Mouse (Mus musculus) midbrain, embryonic 14.5 days (tissue): ENCODE data around the gene Poll. TPM values are rescaled to one million over a fixed set of nuclear protein-coding genes. Genes with fewer than 3 reads are reported as not detected.

Experiments
- ATAC-seq: fragments of 200-750 bp; cut with Nextera tagmentation; 2 replicates; pipeline ENCODE4 v1.8.0; 2017; ENCODE audit warnings: moderate number of reproducible peaks, moderate library complexity; ENCODE audit not compliant: low FRiP score, low TSS enrichment
- DNase-seq: peaks from one replicate; pipeline ENCODE4 v3.0.0-alpha.2; 2015
- H3K27ac ChIP-seq: fragments of 300-500 bp; sonication (generic); replicated peaks from 2 replicates; pipeline ENCODE4 v1.5.1; 2014; ENCODE audit warnings: mild to moderate bottlenecking, low read depth, low read length, moderate library complexity
- H3K27me3 ChIP-seq: fragments of 300-500 bp; sonication (generic); 2 replicates; pipeline ENCODE4 v1.6.1; 2014; ENCODE audit warnings: low read length, control low read depth, mixed read lengths; ENCODE audit not compliant: control insufficient read depth, insufficient read depth
- H3K36me3 ChIP-seq: fragments of 300-500 bp; sonication (generic); 2 replicates; pipeline ENCODE4 v1.6.1; 2014; ENCODE audit warnings: low read length, control low read depth; ENCODE audit not compliant: control insufficient read depth, insufficient read depth
- H3K4me1 ChIP-seq: fragments of 300-500 bp; sonication (generic); 2 replicates; pipeline ENCODE4 v1.6.1; 2014; ENCODE audit warnings: mild to moderate bottlenecking, antibody characterized with exemption, low read length, control low read depth; ENCODE audit not compliant: control insufficient read depth, insufficient read depth
- H3K4me2 ChIP-seq: fragments of 300-500 bp; sonication (generic); 2 replicates; pipeline ENCODE4 v1.6.1; 2014; ENCODE audit warnings: mild to moderate bottlenecking, low read length, moderate library complexity
- H3K4me3 ChIP-seq: fragments of 300-500 bp; sonication (generic); replicated peaks from 2 replicates; pipeline ENCODE4 v1.5.1; 2014; ENCODE audit warnings: low read depth, low read length
- H3K9ac ChIP-seq: fragments of 300-500 bp; sonication (generic); replicated peaks from 2 replicates; pipeline ENCODE4 v1.6.1; 2014; ENCODE audit warnings: mild to moderate bottlenecking, low read length, moderate library complexity
- H3K9me3 ChIP-seq: fragments of 300-500 bp; sonication (generic); 2 replicates; pipeline ENCODE4 v1.6.1; 2016; ENCODE audit warnings: low read length, control low read depth, mixed read lengths; ENCODE audit not compliant: control insufficient read depth
- WGBS: fragments of 180-500 bp; shearing (Covaris S2); extraction: QIAGEN DNeasy Blood & Tissue Kit; methylation state at CpG from one replicate; pipeline ENCODE4 v1.1.7; 2014; 5-methylcytosine and 5-hydroxymethylcytosine counted together
- polyA plus RNA-seq: library from polyadenylated mRNA; unstranded; fragments of >200 nt; fragmentation: Nextera tagmentation; extraction: Ambion mirVana; gene quantifications from 2 replicates; pipeline ENCODE4 v1.2.1, GENCODE M21; 2014

Poll gene
- polyA plus RNA-seq: 11.9 and 14.2 TPM in 2 replicates

- H3K36me3 ChIP-seq: no peaks in the 10 kb centered on the region
- H3K4me2 ChIP-seq: peak within 1 kb of the TSS; percentile 99
- ATAC-seq (peak; percentile 77), DNase-seq (peak; percentile 92)
- peak within 1 kb of the TSS; percentile 70 for H3K4me3 ChIP-seq
- peaks cover 21% of the 10 kb centered on the region for H3K27me3 ChIP-seq
- 0 out of 2 replicates have a peak, but pooled peaks cover 4% of the 10 kb centered on the region for H3K4me1 ChIP-seq
- peak within 1 kb of the TSS; percentile 80 for H3K9ac ChIP-seq
- no peaks in the 10 kb centered on the region for H3K9me3 ChIP-seq
- H3K27ac ChIP-seq: peak within 1 kb of the TSS; percentile 71
- under 1% methylated on average over 35 of the region's 35 CpGs for WGBS
Observed at GRCm38 (mm10) chr19:45560153-45560890, at the start of gene Poll, which contains the start of gene Gm17018. Poll (minus strand) TSS chr19:45560531. Gm17018 (plus strand) TSS chr19:45560615.

GRCm38 (mm10) chr19:45608648-45609339 lies 48.5 kb upstream of the Poll start:
- no peak for ATAC-seq
- H3K4me1 ChIP-seq: 0 out of 2 replicates have a peak, but pooled peaks cover 2% of the 10 kb centered on the region

GRCm38 (mm10) chr19:45607479-45607878 lies 47.1 kb upstream of the Poll start:
- 20% methylated on average over 7 of the region's 7 CpGs for WGBS
- peak overlapping the region; percentile 26; the same call in 1 of the 2 replicates for H3K27ac ChIP-seq
- H3K4me2 ChIP-seq: no peak overlapping the region
- H3K9ac ChIP-seq: no peak overlapping the region
- H3K9me3 ChIP-seq: no peaks in the 10 kb centered on the region
- no peak overlapping the region for H3K4me3 ChIP-seq
- ATAC-seq: no peak
- DNase-seq: peak; percentile 35
- H3K36me3 ChIP-seq: no peaks in the 10 kb centered on the region
- H3K4me1 ChIP-seq: 0 out of 2 replicates have a peak, but pooled peaks cover 2% of the 10 kb centered on the region
- H3K27me3 ChIP-seq: no peaks in the 10 kb centered on the region

More at GRCm38 (mm10) chr19:45608648-45609339, 48.5 kb upstream of the Poll start:
- Histone ChIP-seq H3K9me3 (no peaks in the 10 kb centered on the region), H3K27ac (no peak overlapping the region), H3K36me3 (no peaks in the 10 kb centered on the region), H3K4me3 (no peak overlapping the region), H3K4me2 (no peak overlapping the region), H3K9ac (no peak overlapping the region), H3K27me3 (no peaks in the 10 kb centered on the region)
- WGBS: 83% methylated on average over 13 of the region's 13 CpGs
- DNase-seq: no peak

GRCm38 (mm10) chr19:45606701-45607100 lies 46.4 kb upstream of the Poll start:
- no peak for DNase-seq
- H3K4me1 ChIP-seq: 0 out of 2 replicates have a peak, but pooled peaks cover 2% of the 10 kb centered on the region
- no peak overlapping the region for H3K4me3 ChIP-seq
- H3K9ac ChIP-seq: no peak overlapping the region
- no peak overlapping the region for H3K4me2 ChIP-seq
- no peak overlapping the region for H3K27ac ChIP-seq
- H3K27me3 ChIP-seq: no peaks in the 10 kb centered on the region
- no peak for ATAC-seq
- H3K9me3 ChIP-seq: no peaks in the 10 kb centered on the region
- 0 out of 2 replicates have a peak, but pooled peaks cover 5% of the 10 kb centered on the region for H3K36me3 ChIP-seq
- whole genome bisulfite sequencing: 82% methylated on average over 4 of the region's 4 CpGs

- ATAC-seq (no peak), DNase-seq (no peak)
- H3K27me3 ChIP-seq: no peaks in the 10 kb centered on the region
- H3K27ac ChIP-seq: no peak overlapping the region
- H3K9ac ChIP-seq: no peak overlapping the region
- H3K9me3 ChIP-seq: no peaks in the 10 kb centered on the region
- no peak overlapping the region for H3K4me2 ChIP-seq
- H3K4me1 ChIP-seq: 0 out of 2 replicates have a peak, but pooled peaks cover 2% of the 10 kb centered on the region
- H3K36me3 ChIP-seq: 0 out of 2 replicates have a peak, but pooled peaks cover 5% of the 10 kb centered on the region
- H3K4me3 ChIP-seq: no peak overlapping the region
- WGBS: 89% methylated on average over 5 of the region's 5 CpGs
Observed at GRCm38 (mm10) chr19:45602606-45603005, 42.3 kb upstream of the Poll start.

- Histone ChIP-seq H3K27me3 (no peaks in the 10 kb centered on the region), H3K9ac (no peak overlapping the region), H3K27ac (no peak overlapping the region), H3K4me1 (peaks cover 10% of the 10 kb centered on the region), H3K9me3 (no peaks in the 10 kb centered on the region), H3K36me3 (0 out of 2 replicates have a peak, but pooled peaks cover 4% of the 10 kb centered on the region), H3K4me2 (no peak overlapping the region), H3K4me3 (no peak overlapping the region)
- DNase-seq (no peak), ATAC-seq (no peak)
- WGBS: 71% methylated on average over 4 of the region's 4 CpGs
Observed at GRCm38 (mm10) chr19:45597106-45597505, 36.8 kb upstream of the Poll start.

GRCm38 (mm10) chr19:45596434-45596833 lies 36.1 kb upstream of the Poll start:
- no peak; the same call in 1 of the 2 replicates for ATAC-seq
- Histone ChIP-seq H3K4me1 (peaks cover 10% of the 10 kb centered on the region), H3K36me3 (peaks cover 1% of the 10 kb centered on the region; the same call in 1 of the 2 replicates), H3K27me3 (no peaks in the 10 kb centered on the region), H3K9ac (no peak overlapping the region), H3K27ac (peak overlapping the region; percentile 20; the same call in 1 of the 2 replicates), H3K4me2 (no peak overlapping the region), H3K9me3 (no peaks in the 10 kb centered on the region), H3K4me3 (no peak overlapping the region)
- 53% methylated on average over 6 of the region's 6 CpGs for WGBS
- no peak for DNase-seq

- peaks cover 10% of the 10 kb centered on the region for H3K4me1 ChIP-seq
- H3K27ac ChIP-seq: peak overlapping the region; percentile 20; the same call in 1 of the 2 replicates
- ATAC-seq (no peak), DNase-seq (peak; percentile 68)
- no peaks in the 10 kb centered on the region for H3K27me3 ChIP-seq
- WGBS: 9% methylated on average over 7 of the region's 7 CpGs
- peaks cover 3% of the 10 kb centered on the region; the same call in 1 of the 2 replicates for H3K36me3 ChIP-seq
- H3K9me3 ChIP-seq: no peaks in the 10 kb centered on the region
- no peak overlapping the region for H3K9ac ChIP-seq
- no peak overlapping the region for H3K4me3 ChIP-seq
- no peak overlapping the region for H3K4me2 ChIP-seq
Observed at GRCm38 (mm10) chr19:45596019-45596418, 35.7 kb upstream of the Poll start.
